Mouse (Mus musculus) lung, adult 2 months (tissue): ENCODE data around the gene Npl.

Experiments
- CTCF ChIP-seq: fragments of 200-500 bp; IDR thresholded peaks from 2 replicates; pipeline ENCODE4 v1.5.1; 2011; ENCODE audit warnings: mild to moderate bottlenecking, low read length, control low read depth; ENCODE audit not compliant: insufficient read depth
- POLR2A ChIP-seq: fragments of 200-500 bp; IDR thresholded peaks from 2 replicates; pipeline ENCODE4 v1.6.1; 2011; ENCODE audit warnings: low read depth, mild to moderate bottlenecking, control low read depth, low read length, borderline replicate concordance; ENCODE audit errors: extremely low read depth

DNA sequence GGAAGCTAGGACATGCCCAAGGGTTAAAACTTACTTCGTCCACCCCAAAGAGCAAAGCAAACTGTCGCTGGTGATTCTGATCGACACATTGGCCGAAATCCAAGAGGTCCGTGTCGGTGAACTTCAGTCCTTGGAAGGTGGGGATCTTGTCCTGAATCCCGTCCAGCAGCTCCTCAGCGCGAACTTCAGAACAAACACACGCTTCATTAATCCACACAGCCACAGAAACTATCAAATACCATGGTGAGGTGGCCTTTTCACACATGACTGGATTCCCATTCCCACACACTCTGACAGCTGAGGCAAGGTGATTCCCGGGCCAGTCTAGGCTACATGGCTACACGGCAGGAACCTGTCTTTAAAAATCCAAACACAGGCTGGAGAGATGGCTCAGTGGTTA is 34.5 kb downstream of the Npl start:
- no peak for TF ChIP-seq POLR2A
- TF ChIP-seq CTCF: no peak
